Mouse (Mus musculus) erythroblast, embryonic 14.5 days (primary cell): ENCODE results near the gene Kynu. TPM values are rescaled to one million over a fixed set of nuclear protein-coding genes. Genes with fewer than 3 reads are reported as not detected.

Source experiments
- H3K27me3 ChIP-seq: 2 replicates; pipeline ENCODE4 v1.6.1; 2012; ENCODE audit warnings: inconsistent platforms; ENCODE audit not compliant: control insufficient read depth
- H3K36me3 ChIP-seq: 2 replicates; pipeline ENCODE4 v1.6.1; 2012; ENCODE audit warnings: mild to moderate bottlenecking, inconsistent platforms; ENCODE audit not compliant: control insufficient read depth
- H3K4me1 ChIP-seq: 2 replicates; pipeline ENCODE4 v1.6.1; 2012; ENCODE audit warnings: inconsistent platforms; ENCODE audit not compliant: control insufficient read depth
- H3K4me3 ChIP-seq: replicated peaks from 2 replicates; pipeline ENCODE3; 2012; ENCODE audit warnings: moderate library complexity, mild to moderate bottlenecking, inconsistent platforms
- H3K9me3 ChIP-seq: 2 replicates; pipeline ENCODE4 v1.6.1; 2012; ENCODE audit warnings: low read length, inconsistent platforms, mixed read lengths; ENCODE audit not compliant: control insufficient read depth
- GATA1 ChIP-seq: IDR thresholded peaks from 2 replicates; pipeline ENCODE4 v1.6.1; 2012; ENCODE audit warnings: low read length, inconsistent platforms, mixed read lengths
- TAL1 ChIP-seq: IDR thresholded peaks from 3 replicates; pipeline ENCODE4 v1.6.1; 2012; ENCODE audit warnings: low read length, inconsistent platforms, mixed read lengths
- polyA plus RNA-seq: library from polyadenylated mRNA; stranded (reverse); fragments of >175 nt; gene quantifications from 2 replicates; pipeline ENCODE4 v1.2.3, GENCODE M21; 2012

Gene Kynu
- not detected in 2 replicates for polyA plus RNA-seq

- TF ChIP-seq GATA1 (no peak), TAL1 (no peak)
- Histone ChIP-seq H3K36me3 (no peaks in the 10 kb centered on the region), H3K9me3 (no peaks in the 10 kb centered on the region), H3K4me3 (no peak within 1 kb of the TSS), H3K27me3 (no peaks in the 10 kb centered on the region), H3K4me1 (no peaks in the 10 kb centered on the region)
Observed at GRCm38 (mm10) chr2:43555062-43555888, at the start of gene Kynu. TSS of gene Kynu (plus strand) at chr2:43555329.

- H3K4me3 ChIP-seq: no peak overlapping the region
- no peaks in the 10 kb centered on the region for H3K36me3 ChIP-seq
- no peaks in the 10 kb centered on the region for H3K9me3 ChIP-seq
- no peak for TF ChIP-seq GATA1
- TF ChIP-seq TAL1: no peak
- H3K4me1 ChIP-seq: no peaks in the 10 kb centered on the region
- no peaks in the 10 kb centered on the region for H3K27me3 ChIP-seq
Observed at GRCm38 (mm10) chr2:43506182-43506581, 48.9 kb upstream of the Kynu start.

- H3K4me3 ChIP-seq: no peak overlapping the region
- TF ChIP-seq TAL1 (no peak), GATA1 (no peak)
- no peaks in the 10 kb centered on the region for H3K4me1 ChIP-seq
- no peaks in the 10 kb centered on the region for H3K36me3 ChIP-seq
- peaks cover 7% of the 10 kb centered on the region for H3K9me3 ChIP-seq
- no peaks in the 10 kb centered on the region for H3K27me3 ChIP-seq
Observed at GRCm38 (mm10) chr2:43513852-43514251, 41.3 kb upstream of the Kynu start.

- TF ChIP-seq GATA1: no peak
- no peak for TF ChIP-seq TAL1
- Histone ChIP-seq H3K36me3 (no peaks in the 10 kb centered on the region), H3K27me3 (no peaks in the 10 kb centered on the region), H3K9me3 (no peaks in the 10 kb centered on the region), H3K4me1 (no peaks in the 10 kb centered on the region), H3K4me3 (no peak overlapping the region)
Observed at GRCm38 (mm10) chr2:43534417-43534816, 20.7 kb upstream of the Kynu start.

- no peaks in the 10 kb centered on the region for H3K27me3 ChIP-seq
- H3K4me3 ChIP-seq: no peak overlapping the region
- TF ChIP-seq TAL1 (no peak), GATA1 (no peak)
- no peaks in the 10 kb centered on the region for H3K4me1 ChIP-seq
- no peaks in the 10 kb centered on the region for H3K36me3 ChIP-seq
- H3K9me3 ChIP-seq: no peaks in the 10 kb centered on the region
Observed at GRCm38 (mm10) chr2:43542615-43543014, 12.5 kb upstream of the Kynu start.

- Histone ChIP-seq H3K9me3 (no peaks in the 10 kb centered on the region), H3K4me3 (no peak overlapping the region), H3K27me3 (no peaks in the 10 kb centered on the region), H3K4me1 (no peaks in the 10 kb centered on the region), H3K36me3 (no peaks in the 10 kb centered on the region)
- TF ChIP-seq TAL1: no peak
Observed at GRCm38 (mm10) chr2:43545665-43546064, 9.5 kb upstream of the Kynu start.

GRCm38 (mm10) chr2:43546448-43546847, 8.7 kb upstream of the Kynu start:
- Histone ChIP-seq H3K36me3 (no peaks in the 10 kb centered on the region), H3K4me3 (no peak overlapping the region), H3K27me3 (no peaks in the 10 kb centered on the region), H3K4me1 (no peaks in the 10 kb centered on the region), H3K9me3 (no peaks in the 10 kb centered on the region)
- TF ChIP-seq TAL1: no peak
- TF ChIP-seq GATA1: no peak

GRCm38 (mm10) chr2:43554216-43554615, 913 bp upstream of the Kynu start:
- H3K4me3 ChIP-seq: no peak overlapping the region
- H3K9me3 ChIP-seq: no peaks in the 10 kb centered on the region
- TF ChIP-seq GATA1 (no peak), TAL1 (no peak)
- no peaks in the 10 kb centered on the region for H3K4me1 ChIP-seq
- no peaks in the 10 kb centered on the region for H3K36me3 ChIP-seq
- no peaks in the 10 kb centered on the region for H3K27me3 ChIP-seq

GRCm38 (mm10) chr2:43555889-43556285, 758 bp downstream of the Kynu start:
- H3K4me1 ChIP-seq: no peaks in the 10 kb centered on the region
- no peaks in the 10 kb centered on the region for H3K36me3 ChIP-seq
- no peaks in the 10 kb centered on the region for H3K27me3 ChIP-seq
- H3K9me3 ChIP-seq: no peaks in the 10 kb centered on the region
- no peak for TF ChIP-seq GATA1
- no peak for TF ChIP-seq TAL1
- no peak overlapping the region for H3K4me3 ChIP-seq

GRCm38 (mm10) chr2:43556985-43557384, 1.9 kb downstream of the Kynu start:
- no peaks in the 10 kb centered on the region for H3K9me3 ChIP-seq
- H3K4me3 ChIP-seq: no peak overlapping the region
- no peaks in the 10 kb centered on the region for H3K27me3 ChIP-seq

More at GRCm38 (mm10) chr2:43556985-43557384, 1.9 kb downstream of the Kynu start:
- H3K4me1 ChIP-seq: no peaks in the 10 kb centered on the region
- H3K36me3 ChIP-seq: no peaks in the 10 kb centered on the region
- no peak for TF ChIP-seq GATA1
- no peak for TF ChIP-seq TAL1
